Mouse (Mus musculus): ENCODE measurements at regions not wholly inside any gene's neighbourhood (a gene's known extent, or its start where the extent isn't known, plus 50 kb on each side); places are given as distances from the start of the nearest gene placed in this dataset.

DNA sequence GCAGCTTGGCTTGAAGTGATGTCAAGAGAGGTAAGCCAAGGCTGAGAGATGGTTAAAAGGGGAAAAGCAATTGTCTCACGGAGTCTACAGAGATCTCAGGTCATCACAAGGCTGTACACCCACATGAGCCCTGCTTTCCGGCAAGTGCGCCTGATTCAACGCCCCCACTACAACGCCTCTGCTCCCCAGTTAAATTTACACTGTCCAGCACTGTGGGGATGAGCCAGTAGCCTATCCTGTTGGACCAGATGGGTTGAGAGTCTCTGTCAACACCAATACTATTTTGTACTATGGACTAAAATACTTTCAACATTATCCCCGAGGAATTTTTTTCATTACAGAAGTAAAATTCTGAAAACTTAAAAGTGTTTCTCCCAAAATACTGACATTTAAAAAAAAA lies 331.8 kb upstream of the G2e3 start:
- no peak for DNase-seq

GRCm38 (mm10) chr12:51009644-51010043 lies 338.2 kb upstream of the G2e3 start:
- no peak for DNase-seq

GRCm38 (mm10) chr12:51001722-51002592 lies 345.9 kb upstream of the G2e3 start:
- no peak for DNase-seq

DNA sequence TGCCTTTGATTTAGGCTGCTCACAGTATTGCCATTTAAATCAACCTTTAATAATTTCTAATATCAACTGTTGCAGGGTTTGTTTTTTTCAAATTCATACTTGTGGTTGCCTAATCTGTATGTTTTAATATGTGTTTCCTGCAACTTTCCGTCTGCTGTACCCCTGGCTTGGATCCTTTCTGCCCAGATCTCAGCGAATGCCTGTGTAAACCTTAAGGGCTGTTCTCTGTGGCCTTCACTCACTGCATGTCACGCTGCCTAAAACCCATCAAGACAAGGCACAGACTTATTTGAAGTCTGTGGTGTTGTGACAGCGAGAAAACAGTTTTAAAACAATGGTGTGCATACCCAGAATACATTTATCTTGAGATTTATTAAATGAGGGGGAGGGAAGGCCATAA lies 346.8 kb upstream of the G2e3 start:
- no peak for DNase-seq

DNA sequence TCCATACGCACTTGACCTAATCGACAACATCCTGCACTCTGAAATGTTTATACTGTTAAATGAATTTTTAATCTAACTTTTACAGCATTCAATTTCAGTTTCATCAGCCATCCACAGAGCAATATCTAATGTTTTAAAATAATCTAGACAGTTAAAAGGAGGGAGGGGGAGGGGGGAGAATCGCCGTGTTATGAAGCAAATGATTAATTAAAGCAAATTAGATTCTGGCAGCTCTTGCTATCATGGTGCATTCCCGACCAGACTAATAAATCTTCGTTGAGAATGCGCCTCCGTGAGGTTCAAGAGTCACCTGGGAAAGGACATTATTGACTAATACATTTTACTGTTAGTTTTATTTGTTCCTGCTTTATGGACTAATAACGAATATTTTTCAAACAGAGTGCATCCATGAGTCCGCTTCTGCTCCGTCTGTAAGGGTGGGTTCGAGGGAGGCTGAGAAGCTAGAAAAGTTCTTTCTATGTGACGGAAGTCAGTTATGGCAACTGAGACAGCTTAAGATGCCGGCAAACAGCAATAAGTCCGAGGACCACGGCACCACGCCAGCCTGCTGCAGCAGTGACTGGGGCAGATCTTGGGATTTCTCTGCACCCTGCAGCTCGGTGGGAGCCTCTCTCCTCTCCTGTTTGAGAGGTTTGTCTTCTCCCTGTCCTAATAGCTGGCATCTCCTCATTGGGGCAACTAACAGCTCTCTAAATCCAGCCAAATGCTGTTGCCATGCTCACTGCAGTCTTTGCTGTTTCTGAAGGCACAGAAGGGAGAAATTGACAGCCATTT lies 347.4 kb upstream of the G2e3 start:
- no peak for DNase-seq

DNA sequence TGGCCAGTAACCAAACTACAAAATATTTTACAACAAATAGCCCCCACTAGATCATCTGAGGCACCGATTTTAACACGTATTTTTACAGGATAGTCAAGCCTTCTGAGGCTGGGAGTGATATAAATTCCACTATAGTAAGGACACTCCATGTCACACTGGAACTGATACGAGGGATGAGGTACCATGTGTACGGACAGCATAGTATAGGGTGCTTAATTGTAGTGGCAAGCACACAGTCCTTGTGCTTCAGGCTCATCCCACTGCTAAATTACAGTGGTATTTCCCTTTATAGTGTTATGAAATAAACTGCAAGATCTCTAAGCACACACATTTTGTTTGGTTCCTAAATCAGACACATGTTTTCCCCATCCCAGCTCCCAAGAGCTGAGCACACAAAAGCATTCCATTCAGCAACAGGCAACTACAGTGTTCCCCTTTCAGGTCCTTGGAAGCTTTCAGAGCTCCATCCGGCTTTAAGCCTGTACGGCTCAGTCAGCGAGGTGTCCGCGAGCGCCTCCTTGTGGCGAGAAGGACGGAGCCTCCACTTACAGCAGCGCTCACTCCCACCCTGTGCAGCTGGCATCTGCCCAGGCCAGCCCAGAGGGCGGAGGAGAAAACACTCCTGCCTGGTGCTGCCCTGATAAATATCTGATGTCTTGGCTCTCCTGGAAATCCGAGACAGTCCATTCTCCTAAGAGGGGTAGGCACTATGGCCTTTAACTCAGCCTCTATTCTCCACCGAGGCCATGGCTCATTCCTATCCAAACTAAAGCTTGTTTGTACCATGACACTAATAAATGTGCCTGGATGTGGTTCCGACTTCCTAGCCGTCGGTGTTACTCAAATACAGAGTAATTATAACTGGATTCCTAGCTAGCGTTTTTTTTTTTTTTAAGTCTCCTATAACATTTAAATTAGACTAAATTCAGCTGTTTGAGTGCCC lies 348.3 kb upstream of the G2e3 start:
- no peak for DNase-seq

- DNase-seq: no peak
Observed at GRCm38 (mm10) chr12:50995664-50996063, 346.8 kb upstream of the Prkd1 start.

DNA sequence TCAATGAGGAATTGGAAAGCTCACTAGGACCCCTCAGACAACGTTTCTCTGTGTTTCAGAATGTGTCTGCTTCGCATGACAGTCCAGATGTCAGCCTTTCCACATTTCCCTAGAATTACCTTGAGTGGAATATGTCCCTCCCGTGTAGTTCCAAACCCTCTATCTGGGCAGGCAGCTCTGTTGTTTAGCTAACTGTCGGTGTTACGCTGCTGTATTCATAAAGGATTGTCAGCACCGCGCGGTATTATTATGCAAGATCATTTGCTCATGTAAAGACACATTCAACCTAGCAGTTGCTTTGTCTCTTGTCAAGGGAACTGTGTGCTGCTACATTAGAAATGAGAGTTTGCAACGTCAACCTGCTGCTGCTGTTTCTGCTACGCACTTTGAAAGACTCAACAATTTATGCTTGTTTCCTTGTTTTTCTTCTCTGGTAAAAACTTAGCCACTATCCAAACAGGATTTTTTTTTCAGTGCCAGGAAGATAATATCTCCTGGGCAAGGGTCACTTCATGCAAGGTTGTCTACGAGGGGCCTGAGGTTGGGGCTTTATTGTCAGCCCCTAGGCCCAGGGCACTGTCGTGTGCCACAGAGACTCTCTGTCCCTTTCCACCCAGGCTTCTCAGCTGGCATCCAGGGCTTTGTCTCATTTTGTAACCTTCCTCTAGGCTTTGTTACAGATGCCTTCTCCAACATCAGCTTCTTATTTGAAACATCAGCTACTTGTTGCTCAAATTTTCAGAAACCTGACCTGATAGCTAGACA lies 340.8 kb upstream of the Prkd1 start:
- DNase-seq: no peak

DNA sequence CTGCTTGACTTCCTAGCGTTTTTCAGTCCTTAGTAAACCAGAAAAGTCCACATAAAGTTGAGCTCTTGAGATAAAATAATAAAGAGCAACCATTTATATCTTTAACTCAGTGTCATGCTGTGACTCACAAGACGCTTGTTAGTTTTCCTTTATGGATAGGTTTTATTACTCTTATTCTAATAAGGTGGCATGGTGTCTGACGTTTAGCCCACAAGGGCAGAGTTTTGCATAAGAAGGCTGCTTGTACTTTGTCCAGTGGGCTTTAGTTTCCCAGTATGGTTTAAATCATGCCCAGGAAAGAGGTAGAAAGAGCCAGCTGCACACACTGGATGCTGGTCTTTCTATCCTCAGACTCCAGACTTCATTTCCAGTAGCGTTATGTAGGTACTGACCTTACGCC lies 332.4 kb upstream of the Prkd1 start:
- DNase-seq: no peak

GRCm38 (mm10) chr12:50980800-50981199 lies 331.9 kb upstream of the Prkd1 start:
- no peak for DNase-seq

GRCm38 (mm10) chr12:50970759-50971122 lies 321.8 kb upstream of the Prkd1 start:
- DNase-seq: no peak

DNA sequence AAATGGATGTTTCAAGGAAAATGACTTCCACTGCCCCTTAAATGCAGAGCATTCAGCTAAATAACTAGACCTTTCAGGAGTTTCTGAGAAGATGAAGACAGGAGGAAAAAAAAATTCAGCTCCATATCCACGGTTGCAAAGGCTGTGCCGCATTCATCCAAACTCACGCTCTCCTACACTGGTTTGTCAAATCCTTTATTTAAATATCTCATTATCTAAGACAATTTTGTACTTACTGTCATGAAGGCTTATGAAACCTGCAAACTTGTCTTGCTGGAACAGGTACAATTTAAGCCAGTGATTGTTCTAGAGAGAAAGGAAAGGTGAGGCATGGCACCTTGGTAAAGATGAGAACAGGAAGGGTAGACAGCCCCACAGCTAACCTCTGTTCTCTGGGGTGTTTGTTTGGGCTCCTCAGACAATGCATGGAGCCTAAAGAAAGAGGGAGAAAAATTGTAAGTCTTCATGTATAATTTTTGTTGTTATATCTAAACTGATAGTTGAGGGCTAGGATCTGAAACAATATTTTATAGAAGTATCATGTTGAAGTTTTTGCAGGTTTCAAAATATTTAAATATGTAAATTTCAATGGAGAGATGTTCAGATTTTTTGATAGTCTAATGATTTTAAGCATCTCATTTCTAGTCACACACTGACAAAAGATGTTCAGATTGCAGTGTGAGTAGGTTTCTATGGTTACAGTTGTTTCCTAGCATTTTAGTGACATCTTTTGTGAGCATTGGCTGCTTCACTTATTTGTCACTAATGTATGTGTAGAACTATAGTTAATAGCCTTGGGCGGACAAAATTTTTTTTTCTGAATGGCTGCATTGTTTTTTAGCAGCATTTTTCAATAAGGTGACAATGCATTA lies 321.2 kb upstream of the Prkd1 start:
- DNase-seq: no peak

GRCm38 (mm10) chr12:50969402-50969801 lies 320.5 kb upstream of the Prkd1 start:
- DNase-seq: peak; percentile 13

DNA sequence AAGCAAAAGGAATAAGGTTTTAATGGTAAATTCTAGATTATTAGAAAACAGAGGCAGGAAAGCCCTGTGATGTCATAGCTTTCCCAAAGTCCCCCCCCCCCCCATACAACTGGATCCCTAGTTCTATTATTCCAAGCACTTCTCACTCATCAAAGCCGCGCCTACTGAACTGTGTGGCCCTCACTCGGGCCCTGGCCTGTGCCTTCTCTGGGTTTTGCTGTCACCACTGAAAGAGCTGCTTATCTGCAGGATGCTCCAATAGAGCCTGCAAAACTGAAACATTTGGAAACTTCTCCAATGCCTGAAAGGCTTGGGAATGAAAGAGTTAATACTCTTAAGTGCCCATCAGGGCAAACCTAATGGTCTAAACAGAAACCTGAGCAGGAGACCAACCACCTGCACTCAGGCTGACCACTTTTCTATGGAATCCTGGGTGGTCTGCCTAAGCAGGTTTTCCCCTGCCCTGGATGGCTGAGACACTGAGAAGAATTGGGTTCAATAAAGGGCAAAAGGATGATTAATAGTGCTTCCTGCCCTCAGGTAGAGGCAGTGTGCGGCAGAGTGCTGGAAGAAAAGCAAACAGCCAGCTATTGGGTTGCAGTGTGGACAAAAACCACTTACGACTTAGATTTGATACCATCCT lies 318.4 kb upstream of the Prkd1 start:
- DNase-seq: no peak

DNA sequence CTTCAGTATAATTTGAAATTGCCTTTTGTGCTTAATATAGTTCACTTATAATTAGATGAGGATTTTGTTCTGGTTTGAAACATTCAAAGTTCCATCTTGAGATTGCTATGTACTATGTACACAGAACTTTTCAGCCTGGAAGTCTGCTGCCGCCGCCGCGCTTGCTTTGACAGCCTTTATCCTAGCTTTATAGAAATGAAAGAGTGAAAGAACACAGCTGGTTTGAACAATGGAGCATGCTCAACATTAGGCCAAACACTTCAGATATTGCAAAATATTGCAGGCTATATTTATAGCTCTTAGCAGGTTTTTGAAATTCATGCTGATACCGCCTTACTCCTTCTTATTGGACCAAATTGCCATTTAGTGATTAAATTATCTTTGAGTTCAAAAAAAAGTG lies 305.1 kb upstream of the Prkd1 start:
- no peak for DNase-seq

DNA sequence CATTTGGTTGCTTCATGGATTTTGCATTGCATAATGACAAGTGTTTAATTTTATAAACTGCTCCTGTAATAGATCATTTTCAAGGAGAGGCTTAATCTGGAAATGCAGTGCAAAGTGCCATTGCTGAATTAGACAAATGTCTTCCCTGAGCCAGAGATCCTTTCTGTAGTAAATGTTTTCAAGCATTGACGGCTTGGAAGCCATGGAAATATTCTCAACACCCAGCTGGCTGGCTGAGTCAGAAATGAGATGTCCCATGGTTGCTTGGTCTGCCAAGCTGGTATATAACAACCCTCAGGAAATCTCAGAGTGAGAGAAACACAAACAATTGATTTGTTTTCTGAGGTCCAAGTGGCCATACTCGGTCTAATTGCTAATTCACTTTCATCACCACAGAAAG lies 298.1 kb upstream of the Prkd1 start:
- DNase-seq: no peak

DNA sequence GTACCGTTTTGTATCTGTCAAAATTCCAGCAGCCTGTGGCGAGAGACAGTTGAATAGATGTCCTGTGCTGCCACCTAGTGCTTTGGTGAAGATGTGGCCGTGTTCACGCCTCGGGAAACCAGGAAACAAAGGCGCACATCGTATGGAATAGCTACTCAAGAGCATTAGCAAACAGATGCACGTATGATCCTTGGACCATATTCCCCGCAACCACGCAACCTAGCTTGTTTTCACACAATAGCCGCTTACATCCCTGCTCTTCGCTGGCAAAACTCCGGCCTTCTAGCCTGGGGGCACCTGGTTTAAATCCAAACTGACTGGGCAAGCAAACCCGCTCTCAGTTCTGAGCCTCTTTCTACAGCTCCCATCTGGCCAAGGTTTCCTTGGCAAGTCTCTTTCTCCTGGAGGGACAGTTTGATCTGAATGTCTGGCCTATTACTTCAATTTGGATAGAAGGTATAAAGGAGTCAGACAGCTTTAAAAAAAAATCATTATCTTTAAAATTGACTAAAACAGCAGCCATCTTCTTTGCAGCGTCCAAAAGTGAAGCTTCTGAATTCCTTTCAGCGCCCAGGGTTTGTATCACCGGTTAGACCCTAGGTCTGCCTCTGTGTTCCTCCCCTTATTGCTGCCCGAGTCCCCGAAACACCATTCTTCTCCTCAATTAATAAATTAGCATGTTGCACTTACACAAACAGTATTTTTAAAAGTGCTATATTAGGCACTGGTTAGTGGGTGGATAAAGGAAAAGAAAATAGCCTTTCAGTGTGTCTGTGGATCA lies 295.0 kb upstream of the Prkd1 start:
- no peak for DNase-seq

GRCm38 (mm10) chr12:50943340-50943739 lies 294.4 kb upstream of the Prkd1 start:
- no peak for DNase-seq

DNA sequence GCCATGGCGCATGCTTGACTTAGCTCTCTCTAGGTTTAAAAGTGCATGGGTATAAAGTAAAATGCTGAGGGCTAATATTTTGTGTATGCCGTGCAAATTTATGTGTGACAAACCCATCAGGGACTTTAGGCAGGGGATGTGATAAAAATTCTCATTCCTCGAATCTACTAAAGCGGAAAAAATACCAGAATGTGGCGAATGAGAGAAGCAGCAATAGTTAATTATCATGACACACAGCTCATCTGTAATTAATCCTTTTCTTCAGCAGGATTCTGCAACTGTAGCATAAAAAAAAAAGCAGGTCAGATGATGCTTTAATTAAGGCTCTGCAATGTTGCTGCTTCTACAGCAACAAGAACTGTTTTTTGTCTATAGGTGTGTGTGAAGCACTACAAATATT lies 286.6 kb upstream of the Prkd1 start:
- no peak for DNase-seq

DNA sequence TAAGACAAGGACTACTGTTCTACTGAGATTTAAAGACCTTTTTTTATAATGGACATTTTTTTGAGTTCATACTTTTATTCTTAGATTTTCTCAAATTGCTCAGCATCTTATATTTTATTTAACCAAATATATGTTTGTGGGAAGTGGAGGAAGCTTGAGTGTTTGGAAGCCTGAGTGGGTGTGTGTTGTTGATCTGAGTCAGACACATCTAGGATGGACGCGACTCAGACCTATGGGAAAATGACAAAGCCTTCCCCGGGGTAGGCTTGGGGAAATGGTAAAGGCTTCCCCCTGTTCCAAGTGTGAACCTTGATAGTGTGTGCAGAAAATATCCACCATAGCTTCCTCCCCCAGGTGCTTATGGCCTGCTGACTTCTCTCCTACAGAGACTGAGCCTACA lies 283.6 kb upstream of the Prkd1 start:
- no peak for DNase-seq
